Mouse (Mus musculus) erythroblast, embryonic 14.5 days (primary cell): Measurements from ENCODE around the gene Ccl2. TPM values are rescaled to one million over a fixed set of nuclear protein-coding genes. Genes with fewer than 3 reads are reported as not detected.

Source experiments
- H3K27me3 ChIP-seq: 2 replicates; pipeline ENCODE4 v1.6.1; 2012; ENCODE audit warnings: inconsistent platforms; ENCODE audit not compliant: control insufficient read depth
- H3K36me3 ChIP-seq: 2 replicates; pipeline ENCODE4 v1.6.1; 2012; ENCODE audit warnings: mild to moderate bottlenecking, inconsistent platforms; ENCODE audit not compliant: control insufficient read depth
- H3K4me1 ChIP-seq: 2 replicates; pipeline ENCODE4 v1.6.1; 2012; ENCODE audit warnings: inconsistent platforms; ENCODE audit not compliant: control insufficient read depth
- H3K4me3 ChIP-seq: replicated peaks from 2 replicates; pipeline ENCODE3; 2012; ENCODE audit warnings: moderate library complexity, mild to moderate bottlenecking, inconsistent platforms
- H3K9me3 ChIP-seq: 2 replicates; pipeline ENCODE4 v1.6.1; 2012; ENCODE audit warnings: low read length, inconsistent platforms, mixed read lengths; ENCODE audit not compliant: control insufficient read depth
- GATA1 ChIP-seq: IDR thresholded peaks from 2 replicates; pipeline ENCODE4 v1.6.1; 2012; ENCODE audit warnings: low read length, inconsistent platforms, mixed read lengths
- TAL1 ChIP-seq: IDR thresholded peaks from 3 replicates; pipeline ENCODE4 v1.6.1; 2012; ENCODE audit warnings: low read length, inconsistent platforms, mixed read lengths
- polyA plus RNA-seq: library from polyadenylated mRNA; stranded (reverse); fragments of >175 nt; gene quantifications from 2 replicates; pipeline ENCODE4 v1.2.3, GENCODE M21; 2012

Ccl2 gene
- polyA plus RNA-seq, 1 experiment, result not detected

- TF ChIP-seq GATA1, result no peak
- TF ChIP-seq TAL1, result no peak
- Histone ChIP-seq H3K36me3 (no peaks in the 10 kb centered on the region), H3K27me3 (no peaks in the 10 kb centered on the region), H3K9me3 (no peaks in the 10 kb centered on the region), H3K4me3 (no peak overlapping the region), H3K4me1 (no peaks in the 10 kb centered on the region)
Observed at GRCm38 (mm10) chr11:82047746-82048415, 12.5 kb downstream of the Ccl2 start.

GRCm38 (mm10) chr11:82053849-82054248, 18.5 kb downstream of the Ccl2 start:
- no peaks in the 10 kb centered on the region for H3K9me3 ChIP-seq
- no peaks in the 10 kb centered on the region for H3K36me3 ChIP-seq
- H3K4me3 ChIP-seq, result no peak overlapping the region
- H3K4me1 ChIP-seq, result no peaks in the 10 kb centered on the region
- no peaks in the 10 kb centered on the region for H3K27me3 ChIP-seq
- TF ChIP-seq GATA1 (no peak), TAL1 (no peak)

GRCm38 (mm10) chr11:82057646-82058045, 22.3 kb downstream of the Ccl2 start, which contains the start of gene Ccl11:
Gene Ccl11, plus strand, starts transcription at chr11:82057823.
- H3K27me3 ChIP-seq, result no peaks in the 10 kb centered on the region
- no peak within 1 kb of the TSS for H3K4me3 ChIP-seq
- TF ChIP-seq GATA1, result no peak
- H3K9me3 ChIP-seq, result no peaks in the 10 kb centered on the region
- H3K36me3 ChIP-seq, result no peaks in the 10 kb centered on the region
- H3K4me1 ChIP-seq, result no peaks in the 10 kb centered on the region

GRCm38 (mm10) chr11:82062226-82062625, 26.9 kb downstream of the Ccl2 start:
- TF ChIP-seq TAL1 (no peak), GATA1 (no peak)
- no peaks in the 10 kb centered on the region for H3K9me3 ChIP-seq
- H3K4me3 ChIP-seq, result no peak overlapping the region
- no peaks in the 10 kb centered on the region for H3K4me1 ChIP-seq
- no peaks in the 10 kb centered on the region for H3K27me3 ChIP-seq
- H3K36me3 ChIP-seq, result no peaks in the 10 kb centered on the region

GRCm38 (mm10) chr11:82063454-82063853, 28.1 kb downstream of the Ccl2 start:
- TF ChIP-seq GATA1 (no peak), TAL1 (no peak)
- Histone ChIP-seq H3K4me3 (no peak overlapping the region), H3K27me3 (no peaks in the 10 kb centered on the region)

GRCm38 (mm10) chr11:82066953-82067571, 31.7 kb downstream of the Ccl2 start:
- no peak for TF ChIP-seq TAL1
- TF ChIP-seq GATA1, result no peak
- H3K4me1 ChIP-seq, result no peaks in the 10 kb centered on the region
- H3K36me3 ChIP-seq, result no peaks in the 10 kb centered on the region
- H3K4me3 ChIP-seq, result no peak overlapping the region
- H3K27me3 ChIP-seq, result no peaks in the 10 kb centered on the region
- no peaks in the 10 kb centered on the region for H3K9me3 ChIP-seq

More at GRCm38 (mm10) chr11:82063454-82063853, 28.1 kb downstream of the Ccl2 start:
- Histone ChIP-seq H3K4me1 (no peaks in the 10 kb centered on the region), H3K36me3 (no peaks in the 10 kb centered on the region), H3K9me3 (no peaks in the 10 kb centered on the region)

GRCm38 (mm10) chr11:82071076-82071475, 35.7 kb downstream of the Ccl2 start:
- Histone ChIP-seq H3K9me3 (peaks cover 3% of the 10 kb centered on the region; the same call in 1 of the 2 replicates), H3K4me1 (no peaks in the 10 kb centered on the region), H3K27me3 (no peaks in the 10 kb centered on the region), H3K36me3 (no peaks in the 10 kb centered on the region), H3K4me3 (no peak overlapping the region)
- TF ChIP-seq GATA1 (no peak), TAL1 (no peak)

GRCm38 (mm10) chr11:82072374-82072773, 37.0 kb downstream of the Ccl2 start:
- Histone ChIP-seq H3K27me3 (no peaks in the 10 kb centered on the region), H3K36me3 (no peaks in the 10 kb centered on the region), H3K4me1 (no peaks in the 10 kb centered on the region), H3K4me3 (no peak overlapping the region), H3K9me3 (peaks cover 3% of the 10 kb centered on the region)
- TF ChIP-seq TAL1 (no peak), GATA1 (no peak)

- H3K4me1 ChIP-seq, result no peaks in the 10 kb centered on the region
- H3K27me3 ChIP-seq, result no peaks in the 10 kb centered on the region
- no peaks in the 10 kb centered on the region for H3K36me3 ChIP-seq
- peaks cover 3% of the 10 kb centered on the region for H3K9me3 ChIP-seq
- no peak overlapping the region for H3K4me3 ChIP-seq
- TF ChIP-seq GATA1, result no peak
- no peak for TF ChIP-seq TAL1
Observed at GRCm38 (mm10) chr11:82072984-82073383, 37.6 kb downstream of the Ccl2 start.

GRCm38 (mm10) chr11:82073686-82074085, 38.3 kb downstream of the Ccl2 start:
- Histone ChIP-seq H3K4me3 (no peak overlapping the region), H3K9me3 (peaks cover 3% of the 10 kb centered on the region)
- no peak for TF ChIP-seq TAL1
- no peak for TF ChIP-seq GATA1

More at GRCm38 (mm10) chr11:82073686-82074085, 38.3 kb downstream of the Ccl2 start:
- H3K36me3 ChIP-seq, result no peaks in the 10 kb centered on the region
- H3K27me3 ChIP-seq, result no peaks in the 10 kb centered on the region
- no peaks in the 10 kb centered on the region for H3K4me1 ChIP-seq
